Mouse (Mus musculus) CD4-positive, CD25-positive, alpha-beta regulatory T cell, adult 2 months (primary cell): ENCODE results near the gene Cryba2.
A peak's percentile ranks its signal among the peaks of the same experiment; 100 is the strongest.

ENCODE experiments used
- DNase-seq: peaks from one replicate; pipeline ENCODE4 v3.0.0-alpha.2; 2012; ENCODE audit warnings: low read depth, low spot score

Gene Cryba2

DNA sequence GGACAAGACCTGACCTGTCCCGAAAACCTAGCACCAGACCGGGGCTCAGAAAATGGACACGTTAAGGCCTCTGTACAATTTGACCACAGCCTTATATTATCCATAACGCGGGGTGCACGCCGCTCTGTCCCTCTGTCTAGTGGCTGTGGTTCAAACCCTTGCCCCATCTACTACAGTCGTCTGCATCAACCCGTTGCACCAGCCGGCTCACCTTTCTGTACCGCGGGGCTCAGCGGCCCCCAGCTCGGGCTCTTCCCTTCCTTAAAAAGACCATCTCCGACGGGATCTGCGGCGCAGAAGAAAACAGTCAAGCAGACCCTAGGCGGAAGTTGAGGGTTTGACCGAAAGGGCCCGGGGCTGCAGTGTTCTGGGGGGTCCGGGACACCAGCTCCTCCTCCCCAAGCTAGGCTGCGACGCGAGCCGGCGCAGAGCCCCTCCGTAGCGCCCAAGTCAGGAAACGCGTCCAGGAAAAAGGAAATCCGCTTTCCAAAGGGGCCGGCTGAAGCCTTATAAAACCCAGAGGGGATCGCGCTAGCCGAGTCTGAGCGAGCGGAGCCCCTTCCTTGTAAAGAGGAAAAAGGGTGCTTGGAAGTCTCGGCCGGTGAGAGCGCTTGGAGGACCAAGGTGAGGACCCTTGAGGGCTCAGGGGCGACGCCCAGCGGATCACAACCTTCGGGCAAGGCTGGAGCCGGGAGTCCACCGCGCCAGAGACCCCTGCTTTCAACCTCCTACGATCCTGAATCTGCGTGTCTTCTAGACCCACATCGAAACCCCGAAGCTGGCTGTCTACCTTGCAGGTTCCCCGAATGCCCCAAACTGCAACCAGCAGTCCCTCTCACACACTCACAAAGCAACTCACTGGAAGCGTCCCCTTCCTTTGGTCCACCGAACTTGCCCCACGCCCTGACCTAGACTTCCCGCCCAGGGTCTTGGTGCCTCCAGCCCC lies 8.5 kb downstream of the Cryba2 start:
- no peak for DNase-seq

DNA sequence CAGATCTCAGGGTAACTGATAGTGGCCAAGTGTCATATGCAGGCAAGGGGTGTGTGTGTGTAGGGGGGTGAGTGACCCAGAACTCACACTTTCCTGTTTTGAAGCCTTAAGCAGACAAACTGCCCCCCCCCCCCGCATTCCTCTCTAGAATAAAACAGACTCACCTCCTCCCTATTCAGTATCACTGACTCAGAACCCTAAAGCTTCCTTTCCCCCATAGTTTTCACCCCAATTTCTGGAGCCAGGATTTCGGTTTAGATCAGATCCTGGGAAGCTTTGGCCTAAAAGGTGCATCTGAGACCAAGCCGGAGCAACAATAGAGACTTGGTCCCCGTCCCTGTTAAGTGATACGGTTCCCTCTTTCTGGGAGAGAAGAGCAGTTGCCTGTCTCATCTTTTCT lies 9.5 kb downstream of the Cryba2 start:
- DNase-seq: no peak

DNA sequence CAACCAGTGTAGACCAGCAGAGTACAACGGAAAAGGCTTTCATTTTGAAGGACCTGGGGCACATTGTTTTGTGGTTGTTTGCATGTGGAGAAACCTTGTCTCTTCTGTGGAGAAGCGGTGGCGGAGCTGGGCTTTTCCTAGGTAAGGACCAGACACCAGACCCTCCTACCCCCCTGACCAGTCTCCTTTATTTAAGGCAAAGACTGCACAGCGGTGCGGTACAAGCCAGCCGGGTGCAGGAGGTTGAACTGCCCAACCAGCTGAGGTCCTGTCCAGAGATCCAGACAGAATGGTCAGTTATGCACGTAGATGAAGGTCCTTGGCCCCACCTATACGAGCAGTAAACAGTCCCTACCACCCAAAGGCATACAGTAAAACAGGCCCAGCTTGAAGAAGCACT lies 10.1 kb downstream of the Cryba2 start:
- no peak for DNase-seq

DNA sequence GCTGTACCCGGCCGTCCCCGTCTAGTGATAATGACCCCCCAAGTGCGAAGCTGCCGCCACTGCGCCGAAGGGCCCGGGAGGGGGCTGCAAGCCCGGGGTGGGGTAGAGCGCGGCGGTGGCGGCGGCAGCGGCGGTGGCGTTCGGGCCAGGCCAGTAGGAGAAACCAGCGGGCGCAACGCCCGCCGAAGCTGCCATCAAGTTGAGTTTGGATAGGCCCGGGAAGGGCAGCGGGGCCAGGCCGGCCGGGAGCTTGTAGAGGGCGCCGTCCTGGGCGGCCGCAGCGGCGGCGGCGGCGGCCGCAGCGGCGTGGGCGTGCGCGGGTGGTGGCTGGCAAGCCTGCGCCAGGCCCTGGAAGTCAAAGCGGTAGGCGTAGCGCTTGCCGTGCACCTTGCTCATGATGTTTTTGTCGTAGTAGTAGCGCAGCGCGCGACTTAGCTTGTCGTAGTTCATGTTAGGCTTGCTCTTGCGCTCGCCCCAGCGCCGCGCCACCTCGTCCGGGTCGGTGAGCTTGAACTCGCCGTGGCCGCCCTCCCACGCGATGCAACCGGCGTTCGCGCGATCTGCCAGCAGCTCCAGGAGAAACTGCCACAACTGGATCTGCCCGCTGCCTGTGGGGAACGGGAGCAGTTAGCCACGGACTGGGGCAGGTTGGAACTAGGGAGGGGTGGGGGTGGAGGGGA lies 10.7 kb downstream of the Cryba2 start:
- no peak for DNase-seq

DNA sequence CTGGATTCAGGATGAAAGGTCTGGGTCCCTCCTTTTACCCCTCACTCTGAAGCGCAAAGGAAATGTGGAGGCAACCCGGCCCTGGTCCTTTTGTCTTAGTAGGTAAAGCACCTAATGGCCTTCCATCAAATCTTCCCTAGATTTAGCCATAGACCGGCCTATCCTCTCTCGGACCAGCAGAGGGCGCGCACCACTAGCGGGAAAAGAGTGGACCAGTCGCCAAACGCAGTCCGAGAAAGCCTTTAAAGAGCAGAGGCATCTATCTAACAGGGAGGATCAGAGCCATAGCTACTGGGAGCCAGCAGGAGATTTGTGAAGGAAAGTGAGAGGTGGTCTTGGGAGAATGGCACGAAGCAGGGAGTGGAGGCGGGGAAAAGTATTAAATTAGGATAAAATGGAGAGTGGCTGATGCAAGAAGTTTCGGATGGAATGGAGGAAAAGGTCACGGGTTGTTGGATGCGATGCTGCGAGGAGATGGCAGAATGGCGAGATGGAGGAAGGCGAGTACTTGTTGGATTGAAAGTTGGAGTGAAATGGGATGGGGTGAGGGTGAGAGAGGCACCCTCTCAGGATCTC lies 12.1 kb downstream of the Cryba2 start:
- DNase-seq: peak; percentile 64

DNA sequence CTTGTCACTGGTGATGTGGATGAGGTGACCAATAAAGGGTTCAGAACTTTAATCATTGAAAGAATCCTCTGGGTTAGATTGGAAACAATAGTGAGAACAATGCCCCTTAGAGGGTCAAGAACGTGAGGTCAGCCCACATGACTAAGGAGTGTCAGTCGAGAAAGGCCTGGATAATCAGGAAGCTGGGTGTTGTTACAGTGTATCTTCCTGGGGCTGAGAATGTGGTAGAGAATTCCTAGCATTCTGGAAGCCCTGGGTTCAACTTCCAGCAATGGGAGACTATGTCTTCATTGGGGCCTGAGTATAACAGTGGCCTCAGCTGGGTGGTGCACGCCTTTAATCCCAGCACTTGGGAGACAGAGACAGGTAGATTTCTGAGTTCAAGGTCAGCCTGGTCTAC lies 15.7 kb downstream of the Cryba2 start:
- DNase-seq: no peak

DNA sequence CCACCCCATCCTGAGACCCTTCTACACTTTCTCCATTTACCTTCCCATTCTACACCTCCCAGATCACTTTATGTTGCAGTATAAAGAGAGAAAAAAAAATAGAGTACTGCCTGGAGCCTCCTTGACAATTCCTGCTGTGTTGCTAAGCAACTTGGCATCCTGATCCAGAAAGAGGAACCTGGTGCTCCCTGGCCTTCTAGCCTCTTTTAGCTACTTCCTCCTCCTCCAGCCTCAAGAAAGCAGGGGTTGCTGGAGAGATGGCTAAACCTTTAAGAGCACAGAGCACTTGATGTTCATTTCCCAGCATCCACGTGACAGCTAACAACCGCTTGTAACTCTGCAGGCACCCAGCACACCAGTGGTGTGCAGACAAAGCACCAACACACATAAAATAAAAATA lies 20.7 kb downstream of the Cryba2 start:
- DNase-seq: no peak

DNA sequence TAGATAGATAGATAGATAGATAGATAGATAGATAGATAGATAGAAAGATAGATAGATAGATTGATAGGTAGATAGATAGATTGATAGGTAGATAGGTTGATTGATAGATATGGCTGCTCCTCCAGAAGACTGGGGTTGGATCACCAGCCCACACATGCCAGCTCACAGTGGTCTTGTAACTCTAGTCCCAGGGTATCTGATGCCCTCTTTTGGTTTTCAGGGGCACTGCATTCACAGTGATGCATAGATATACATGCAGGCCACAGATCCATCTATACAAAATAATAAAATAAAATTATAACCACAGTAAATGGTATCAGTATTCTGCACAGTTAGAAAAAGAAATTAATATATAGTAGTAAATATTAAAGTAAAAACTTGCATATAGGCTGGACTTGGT lies 31.2 kb downstream of the Cryba2 start:
- no peak for DNase-seq

DNA sequence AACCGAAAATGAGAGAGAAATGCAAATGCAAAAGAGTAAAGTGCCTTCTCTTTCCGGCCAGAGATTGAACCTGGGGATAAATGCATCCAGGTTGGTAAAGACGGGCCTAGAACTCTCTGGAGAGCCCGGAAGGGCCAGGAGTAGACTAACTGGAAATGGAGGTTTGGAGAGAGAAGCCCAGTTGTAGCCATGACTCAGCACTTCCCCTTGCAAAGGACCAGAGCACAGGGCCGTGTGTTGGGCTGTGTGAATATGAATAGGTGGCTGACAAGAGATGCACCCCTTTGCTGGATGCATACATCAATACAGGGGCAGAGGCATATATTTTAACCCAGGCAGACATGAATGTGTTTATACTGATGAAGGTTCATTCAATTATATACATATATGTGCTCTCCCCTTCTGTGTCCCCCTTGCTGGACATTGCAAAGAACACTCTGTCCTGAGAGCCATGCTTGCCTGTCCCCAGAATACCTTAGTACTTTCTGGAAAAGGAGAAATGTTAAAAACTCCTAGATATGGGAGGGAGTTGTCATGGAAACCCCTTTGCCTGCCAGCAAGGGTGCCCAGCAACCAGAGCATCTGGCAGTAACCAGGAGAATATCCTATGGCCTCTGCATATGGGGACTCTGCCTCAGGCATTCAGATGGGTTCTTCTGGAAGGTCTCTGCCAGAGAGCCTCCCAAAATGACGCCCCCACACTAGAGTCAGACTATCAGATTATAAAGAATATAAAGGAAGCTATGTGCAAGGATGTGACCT lies 33.5 kb downstream of the Cryba2 start:
- DNase-seq: no peak

DNA sequence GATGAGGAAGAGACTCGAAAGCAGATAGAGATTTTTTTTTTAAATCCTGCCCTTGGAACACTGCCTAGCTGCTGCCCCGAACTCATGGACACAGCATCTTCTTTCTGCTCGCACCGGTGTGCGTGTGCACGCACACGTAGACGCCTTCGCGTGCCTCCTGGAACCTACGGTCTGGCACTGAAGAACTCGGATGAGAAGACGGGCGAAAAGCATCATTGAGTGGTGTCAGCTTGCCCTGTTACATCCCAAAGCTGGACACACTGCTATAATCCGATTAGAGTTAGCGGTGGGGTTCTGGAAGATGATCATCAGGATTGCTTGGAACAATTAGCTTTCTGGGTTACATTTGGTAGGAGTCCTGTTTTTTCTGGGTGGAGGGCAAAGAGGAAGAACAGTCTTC lies 34.1 kb downstream of the Cryba2 start:
- DNase-seq: no peak

DNA sequence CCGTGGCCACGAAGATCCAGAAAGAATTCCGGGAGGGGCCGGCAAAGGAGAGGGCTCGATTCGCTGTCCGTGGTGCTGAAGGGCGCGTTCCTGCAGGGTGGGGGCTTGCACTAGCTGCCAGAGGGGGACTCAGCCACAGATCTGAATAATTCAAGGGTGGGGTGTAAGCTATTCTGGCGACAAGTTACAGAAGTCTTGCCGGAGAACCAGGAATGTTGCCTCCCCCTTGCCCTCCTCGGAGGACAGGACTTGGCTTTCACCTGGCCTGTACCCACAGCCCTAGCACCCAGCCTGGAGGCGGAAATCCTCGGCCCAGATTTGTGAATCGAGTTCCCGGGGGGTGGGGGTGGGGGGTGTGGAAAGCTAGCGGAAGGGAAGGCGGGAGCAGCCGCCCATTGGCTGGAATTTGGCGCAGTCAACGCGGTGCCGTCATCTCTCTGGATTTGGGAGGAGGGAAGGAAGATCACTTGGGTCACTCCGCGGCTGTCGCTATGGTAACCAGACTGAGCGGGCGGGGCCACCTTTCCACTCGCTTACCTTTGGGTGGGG lies 34.7 kb downstream of the Cryba2 start:
- DNase-seq: peak; percentile 23

DNA sequence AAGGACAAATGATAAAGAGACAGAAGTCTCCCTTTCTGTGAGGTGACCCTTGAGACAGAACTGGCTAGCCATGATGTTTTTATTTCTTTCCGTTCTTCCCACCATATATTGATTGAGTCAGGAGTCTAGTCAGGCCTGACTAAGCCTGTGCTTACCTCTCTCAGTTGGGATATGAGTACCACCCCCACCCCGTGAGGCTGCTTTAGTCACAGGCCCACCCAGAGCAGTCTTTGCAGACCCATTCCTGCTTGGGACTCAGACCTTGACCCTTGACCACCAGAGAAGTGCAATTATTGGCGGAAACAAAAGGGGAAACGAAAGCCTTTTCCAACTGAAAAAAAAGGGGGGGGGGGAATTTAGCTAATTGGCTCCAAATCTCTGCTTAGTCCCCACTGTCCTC lies 35.3 kb downstream of the Cryba2 start:
- no peak for DNase-seq

DNA sequence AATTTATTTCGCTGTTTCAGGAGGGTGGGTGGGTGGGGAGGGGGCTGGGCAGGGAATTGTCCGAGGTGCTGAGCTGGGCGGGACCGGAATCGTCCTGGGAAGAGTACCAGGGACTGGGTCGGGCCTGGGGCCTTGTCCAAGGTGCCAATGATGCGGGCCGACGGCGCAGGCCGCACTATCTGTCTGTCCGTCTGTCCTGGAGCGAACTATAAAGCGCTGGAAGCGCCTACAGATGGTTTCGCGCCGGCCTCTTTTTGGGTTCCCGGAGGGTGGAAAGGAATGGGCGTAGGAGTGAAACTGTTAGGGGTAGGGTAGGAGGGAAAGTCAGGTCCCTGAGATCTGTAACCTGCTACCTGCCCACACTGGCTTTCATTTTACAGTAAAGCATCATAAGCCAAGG lies 35.7 kb downstream of the Cryba2 start:
- DNase-seq: no peak

DNA sequence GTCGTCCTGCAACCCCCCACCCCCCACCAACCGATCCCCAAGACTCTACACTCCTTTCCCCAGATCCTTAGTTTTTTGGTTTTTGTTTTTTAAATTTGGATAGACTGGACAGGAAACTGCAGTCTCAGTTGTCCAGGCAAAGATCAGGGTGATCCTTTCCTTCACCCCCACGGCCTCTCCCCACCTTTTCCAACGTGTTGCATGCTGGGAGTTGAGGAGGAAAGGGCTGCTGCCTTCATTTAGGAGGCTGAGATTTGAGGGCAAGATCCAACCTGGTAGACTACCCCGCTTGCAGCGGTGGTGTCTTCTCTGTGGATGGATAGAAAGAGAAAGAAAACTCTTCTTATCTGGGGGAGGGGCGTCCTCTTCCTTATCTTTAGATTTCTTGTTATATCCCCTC lies 36.2 kb downstream of the Cryba2 start:
- DNase-seq: no peak

DNA sequence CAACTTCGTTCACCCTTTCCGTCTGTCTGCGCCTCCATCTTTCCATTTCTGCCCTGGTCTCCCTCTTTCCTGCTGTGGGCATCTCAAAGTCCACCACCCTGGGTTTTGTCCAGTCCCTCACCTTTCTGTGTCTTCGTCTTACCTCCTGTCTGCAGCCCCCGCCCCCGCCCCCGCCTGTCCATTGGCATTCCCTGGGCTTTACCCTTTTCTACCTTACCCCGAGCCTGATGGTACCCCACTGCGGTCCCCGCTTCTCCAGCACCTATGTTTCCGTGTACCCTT lies 36.6 kb downstream of the Cryba2 start:
- DNase-seq: no peak

DNA sequence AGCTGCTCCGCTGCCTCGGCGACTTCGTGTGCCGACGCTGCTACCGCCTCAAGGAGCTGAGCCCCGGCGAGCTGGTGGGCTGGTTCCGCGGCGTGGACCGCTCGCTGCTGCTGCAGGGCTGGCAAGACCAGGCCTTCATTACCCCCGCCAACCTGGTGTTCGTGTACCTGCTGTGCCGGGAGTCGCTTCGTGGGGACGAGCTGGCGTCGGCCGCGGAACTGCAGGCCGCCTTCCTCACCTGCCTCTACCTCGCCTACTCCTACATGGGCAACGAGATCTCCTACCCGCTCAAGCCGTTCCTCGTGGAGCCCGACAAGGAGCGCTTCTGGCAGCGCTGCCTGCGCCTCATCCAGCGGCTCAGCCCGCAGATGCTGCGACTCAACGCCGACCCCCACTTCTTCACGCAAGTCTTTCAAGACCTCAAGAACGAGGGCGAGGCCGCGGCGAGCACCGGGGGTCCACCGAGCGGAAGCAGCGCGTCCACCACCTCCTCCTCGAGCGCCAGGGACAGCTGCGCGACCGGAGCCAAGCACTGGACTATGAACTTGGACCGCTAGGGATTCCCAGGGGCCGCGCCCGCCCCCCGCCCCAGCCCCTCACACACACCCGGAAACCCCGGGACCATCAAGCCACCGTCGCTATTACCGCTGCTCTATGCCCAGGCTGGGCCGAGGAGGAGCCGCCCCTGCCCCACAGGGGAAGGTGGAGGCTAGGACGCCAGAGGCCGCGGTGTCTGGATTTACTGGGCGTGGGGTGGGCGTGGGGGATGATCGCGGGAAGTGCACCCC lies 37.1 kb downstream of the Cryba2 start:
- DNase-seq: peak; percentile 18

DNA sequence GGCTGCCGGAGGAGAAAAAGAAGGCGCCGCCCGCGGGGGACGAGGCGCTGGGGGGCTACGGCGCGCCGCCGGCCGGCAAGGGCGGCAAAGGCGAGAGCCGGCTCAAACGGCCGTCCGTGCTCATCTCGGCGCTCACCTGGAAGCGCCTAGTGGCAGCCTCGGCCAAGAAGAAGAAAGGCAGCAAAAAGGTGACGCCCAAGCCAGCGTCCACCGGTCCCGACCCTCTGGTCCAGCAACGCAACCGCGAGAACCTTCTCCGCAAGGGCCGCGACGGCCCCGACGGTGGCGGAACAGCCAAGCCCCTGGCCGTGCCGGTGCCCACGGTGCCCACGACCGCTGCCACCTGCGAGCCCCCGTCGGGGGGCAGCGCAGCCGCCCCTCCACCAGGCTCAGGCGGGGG lies 37.8 kb downstream of the Cryba2 start:
- DNase-seq: peak; percentile 13

DNA sequence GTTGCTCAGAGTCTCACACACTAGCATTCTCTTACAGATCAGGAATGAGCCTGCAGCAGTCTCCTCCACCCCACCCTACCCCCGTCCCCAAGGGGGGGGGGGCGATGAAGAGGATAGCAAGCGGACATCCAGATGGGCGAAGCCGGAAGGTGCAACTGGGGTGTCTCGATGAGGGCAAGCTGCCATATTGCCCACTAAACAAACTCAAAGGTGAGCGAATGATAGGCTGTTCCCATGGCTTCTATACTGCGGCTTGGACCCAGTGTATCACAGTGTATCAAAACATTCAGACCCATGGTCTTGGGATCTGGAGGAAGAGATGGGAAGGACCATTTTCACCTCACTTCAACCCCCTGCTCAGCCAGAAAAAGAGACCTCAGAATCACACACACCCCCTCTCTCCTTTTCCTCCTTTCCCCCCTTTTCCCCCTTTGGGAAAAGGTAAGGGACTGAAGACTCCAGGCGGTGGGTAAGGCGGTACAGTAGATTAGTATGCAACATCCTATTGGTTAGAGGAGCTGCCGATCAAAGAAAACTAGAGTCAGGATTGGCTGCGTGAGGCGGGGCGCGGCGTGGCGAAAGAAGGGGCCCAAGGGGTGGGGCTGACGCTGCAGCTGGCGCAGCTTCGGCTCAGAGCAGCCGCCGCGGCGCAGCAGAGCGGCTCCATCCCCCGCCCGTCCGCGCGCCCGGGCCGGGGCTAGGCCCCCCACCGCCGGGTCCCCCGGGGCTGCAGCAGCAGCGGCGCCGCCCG lies 38.5 kb downstream of the Cryba2 start, which contains the start of gene Cdk5r2:
Gene Cdk5r2, plus strand, starts transcription at position 629 of the 751 bp plus-strand sequence.
- peak; percentile 80 for DNase-seq

DNA sequence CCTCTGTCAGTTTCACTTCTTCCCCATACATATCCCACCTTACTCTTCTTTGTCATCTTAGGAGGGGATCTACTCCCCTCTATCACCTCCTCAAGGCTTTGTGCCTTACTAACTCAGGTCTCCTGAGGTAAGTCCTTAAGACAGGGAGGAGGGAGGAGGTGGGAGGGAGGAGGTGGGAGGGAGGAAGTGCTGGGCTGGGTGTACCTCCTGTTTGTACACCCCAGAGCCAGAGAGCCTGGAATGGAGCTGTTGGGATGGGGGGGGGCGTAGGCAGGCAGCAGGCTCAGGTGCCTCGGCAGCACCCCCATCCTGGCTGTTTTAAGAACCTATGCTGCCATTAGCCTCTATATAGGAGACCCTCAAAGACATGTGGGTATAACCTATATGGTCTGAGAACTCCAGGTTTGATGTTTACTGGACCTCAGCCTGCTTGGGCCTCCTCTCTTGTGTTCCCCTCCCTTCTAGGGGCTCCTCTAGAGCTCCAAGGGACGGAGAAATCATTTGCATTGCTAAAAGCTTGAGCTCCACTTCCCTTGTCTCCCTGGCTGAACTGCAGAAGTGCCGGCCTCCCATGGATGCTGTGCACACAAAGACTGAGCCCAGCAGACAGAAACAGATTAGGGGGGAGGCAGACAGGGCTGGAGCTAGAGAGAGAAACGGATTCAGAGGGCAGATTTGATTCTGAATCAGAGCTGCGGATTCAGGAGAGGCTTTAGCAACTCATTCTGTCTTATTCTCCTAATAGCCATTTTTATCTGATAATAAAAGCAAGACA lies 41.8 kb downstream of the Cryba2 start:
- DNase-seq: no peak
